8 mouse cellular contexts compared by ENCODE assay signal in genomic region chr14:56203975-56204374, GRCm38 (mm10). TPM values are rescaled to one million over a fixed set of nuclear protein-coding genes. Genes with fewer than 3 reads are reported as not detected.
DNase-seq lines count a peak whose midpoint lies in the region; ATAC-seq and TF ChIP-seq lines count a peak whose summit lies in the region.

No protein-coding gene starts in this region.

- 16% methylated on average over 2 of the region's 2 CpGs for whole genome bisulfite sequencing in forebrain, embryonic 11.5 days
- WGBS in forebrain, embryonic 13.5 days = 7% methylated on average over 2 of the region's 2 CpGs

- no peak overlapping the region for H3K9ac ChIP-seq in forebrain, embryonic 11.5 days (ENCODE audit: low read length)
- H3K9ac ChIP-seq in forebrain, embryonic 13.5 days = no peak overlapping the region
- H3K9ac ChIP-seq in ES-Bruce4 (ENCODE audit: low read depth, poor library complexity, severe bottlenecking) = no peak overlapping the region

- no peak overlapping the region for H3K4me3 ChIP-seq in forebrain, embryonic 11.5 days (ENCODE audit: low read depth, low read length)
- H3K4me3 ChIP-seq in forebrain, embryonic 13.5 days = no peak overlapping the region
- no peak overlapping the region for H3K4me3 ChIP-seq in ES-Bruce4 (ENCODE audit: low read depth, low read length)

- ATAC-seq in forebrain, embryonic 11.5 days (replicated peaks; ENCODE audit: low FRiP score) = no peak
- no peak for ATAC-seq in forebrain, embryonic 13.5 days

- TF ChIP-seq CTCF in ES-Bruce4 (IDR thresholded peaks at IDR 0.05; ENCODE audit: low read depth, low read length) = peak; percentile 92

- H3K27ac ChIP-seq in forebrain, embryonic 11.5 days (ENCODE audit: low read depth, low read length) = no peak overlapping the region
- H3K27ac ChIP-seq in forebrain, embryonic 13.5 days = no peak overlapping the region
- no peak overlapping the region for H3K27ac ChIP-seq in ES-Bruce4 (ENCODE audit: insufficient read depth, low read length)

- DNase-seq in forebrain, embryonic 11.5 days (ENCODE audit: low spot score) = peak; percentile 79
- peak; percentile 44 for DNase-seq in c-Kit-positive CD71-negative TER-119-negative erythroid progenitor cells, embryonic 14.5 days (ENCODE audit: low read depth)
- DNase-seq in forelimb bud, embryonic 11.5 days (ENCODE audit: low read depth, low spot score) = peak; percentile 57
- peak; percentile 62 for DNase-seq in layer of hippocampus, adult 11-12 months (ENCODE audit: low spot score)
- peak; percentile 72 for DNase-seq in lung, postnatal 10 days
- DNase-seq in spleen, adult 12 weeks (ENCODE audit: low spot score) = peak; percentile 29

- no peak for TF ChIP-seq POLR2A in ES-Bruce4 (IDR thresholded peaks at IDR 0.05; ENCODE audit: insufficient read depth, low read length)

- no peaks in the 10 kb centered on the region for H3K9me3 ChIP-seq in forebrain, embryonic 11.5 days (ENCODE audit: control insufficient read depth, low read length)
- no peaks in the 10 kb centered on the region for H3K9me3 ChIP-seq in forebrain, embryonic 13.5 days (replicated peaks)
- H3K9me3 ChIP-seq in ES-Bruce4 (replicated peaks; ENCODE audit: control insufficient read depth, insufficient read depth, low read length, poor library complexity, severe bottlenecking) = no peaks in the 10 kb centered on the region

- no peak for TF ChIP-seq EP300 in ES-Bruce4 (IDR thresholded peaks at IDR 0.05; ENCODE audit: insufficient read depth, low read depth, low read length)

- no peak overlapping the region for H3K4me2 ChIP-seq in forebrain, embryonic 11.5 days (ENCODE audit: low read depth, low read length, severe bottlenecking)
- no peak overlapping the region for H3K4me2 ChIP-seq in forebrain, embryonic 13.5 days

- H3K36me3 ChIP-seq in forebrain, embryonic 11.5 days (ENCODE audit: control insufficient read depth, insufficient read depth, low read length) = no peaks in the 10 kb centered on the region
- no peaks in the 10 kb centered on the region for H3K36me3 ChIP-seq in forebrain, embryonic 13.5 days (ENCODE audit: poor library complexity, severe bottlenecking)
- no peaks in the 10 kb centered on the region for H3K36me3 ChIP-seq in ES-Bruce4 (ENCODE audit: control insufficient read depth, insufficient read depth, low read length, poor library complexity, severe bottlenecking)

- H3K27me3 ChIP-seq in forebrain, embryonic 11.5 days (ENCODE audit: control insufficient read depth, insufficient read depth, low read length) = no peaks in the 10 kb centered on the region
- no peaks in the 10 kb centered on the region for H3K27me3 ChIP-seq in forebrain, embryonic 13.5 days
- no peaks in the 10 kb centered on the region for H3K27me3 ChIP-seq in ES-Bruce4 (ENCODE audit: control insufficient read depth, insufficient read depth, low read length, poor library complexity, severe bottlenecking)

- H3K4me1 ChIP-seq in forebrain, embryonic 11.5 days (replicated peaks; ENCODE audit: control insufficient read depth, insufficient read depth, low read length) = no peaks in the 10 kb centered on the region
- no peaks in the 10 kb centered on the region for H3K4me1 ChIP-seq in forebrain, embryonic 13.5 days
- H3K4me1 ChIP-seq in ES-Bruce4 (ENCODE audit: control insufficient read depth, insufficient read depth, low read length) = no peaks in the 10 kb centered on the region

RNA-seq across cellular contexts. Expression of gene Gzmf, which starts 7.2 kb away (rescaled TPM):
- not detected in 2 replicates for polyA plus RNA-seq in forebrain, embryonic 11.5 days (2014; fragmentation: Nextera tagmentation; extraction: Ambion mirVana)
- polyA plus RNA-seq in forebrain, embryonic 13.5 days (2015; fragmentation: Nextera tagmentation; extraction: Ambion mirVana) = not detected in 2 replicates
- polyA plus RNA-seq in ES-Bruce4 (2011; ENCODE audit: insufficient read depth, insufficient read length, low read depth, missing spikeins) = not detected in 2 replicates

RNA-seq across cellular contexts. Expression of gene Gzmn, which starts 29.6 kb away (rescaled TPM):
- not detected in 2 replicates for polyA plus RNA-seq in forebrain, embryonic 11.5 days (2014; fragmentation: Nextera tagmentation; extraction: Ambion mirVana)
- not detected in 2 replicates for polyA plus RNA-seq in forebrain, embryonic 13.5 days (2015; fragmentation: Nextera tagmentation; extraction: Ambion mirVana)
- polyA plus RNA-seq in ES-Bruce4 (2011; ENCODE audit: insufficient read depth, insufficient read length, low read depth, missing spikeins) = not detected in 2 replicates

RNA-seq across cellular contexts. Expression of gene Gzmc, which starts 30.5 kb away (rescaled TPM):
- not detected in 2 replicates for polyA plus RNA-seq in forebrain, embryonic 11.5 days (2014; fragmentation: Nextera tagmentation; extraction: Ambion mirVana)
- polyA plus RNA-seq in forebrain, embryonic 13.5 days (2015; fragmentation: Nextera tagmentation; extraction: Ambion mirVana) = not detected in 2 replicates
- polyA plus RNA-seq in ES-Bruce4 (2011; ENCODE audit: insufficient read depth, insufficient read length, low read depth, missing spikeins) = not detected in 2 replicates

RNA-seq across cellular contexts. Expression of gene Gzmg, which starts 44.6 kb away (rescaled TPM):
- not detected in 2 replicates for polyA plus RNA-seq in forebrain, embryonic 11.5 days (2014; fragmentation: Nextera tagmentation; extraction: Ambion mirVana)
- polyA plus RNA-seq in forebrain, embryonic 13.5 days (2015; fragmentation: Nextera tagmentation; extraction: Ambion mirVana) = not detected in 2 replicates
- not detected in 2 replicates for polyA plus RNA-seq in ES-Bruce4 (2011; ENCODE audit: insufficient read depth, insufficient read length, low read depth, missing spikeins)

RNA-seq across cellular contexts. Expression of gene Gzmb, which starts 58.1 kb away (rescaled TPM):
- not detected in 2 replicates for polyA plus RNA-seq in forebrain, embryonic 11.5 days (2014; fragmentation: Nextera tagmentation; extraction: Ambion mirVana)
- polyA plus RNA-seq in forebrain, embryonic 13.5 days (2015; fragmentation: Nextera tagmentation; extraction: Ambion mirVana) = not detected in 2 replicates
- not detected in 2 replicates for polyA plus RNA-seq in ES-Bruce4 (2011; ENCODE audit: insufficient read depth, insufficient read length, low read depth, missing spikeins)

Comparison
In these comparisons a context has a peak if more than half of its experiments do, and no peak if none do; other contexts are left out.
1. DNase-seq: peak in every context shown above with its lines; median percentile 79 in forebrain, embryonic 11.5 days; 72 in lung, postnatal 10 days; 62 in layer of hippocampus, adult 11-12 months; 57 in forelimb bud, embryonic 11.5 days; 44 in c-Kit-positive CD71-negative TER-119-negative erythroid progenitor cells, embryonic 14.5 days; 29 in spleen, adult 12 weeks.